Mouse (Mus musculus): Measurements from ENCODE around the gene Zbtb5. TPM values are rescaled to one million over a fixed set of nuclear protein-coding genes. Genes with fewer than 3 reads are reported as not detected.
"Not testable (repeated sequence)": the region's sequence is repeated elsewhere in the genome, so short reads cannot be mapped to it uniquely, and the experiment has no call there.

The Zbtb5 gene
- polyA plus RNA-seq, 1 experiment from 2014 or later = 43.0 TPM

DNA sequence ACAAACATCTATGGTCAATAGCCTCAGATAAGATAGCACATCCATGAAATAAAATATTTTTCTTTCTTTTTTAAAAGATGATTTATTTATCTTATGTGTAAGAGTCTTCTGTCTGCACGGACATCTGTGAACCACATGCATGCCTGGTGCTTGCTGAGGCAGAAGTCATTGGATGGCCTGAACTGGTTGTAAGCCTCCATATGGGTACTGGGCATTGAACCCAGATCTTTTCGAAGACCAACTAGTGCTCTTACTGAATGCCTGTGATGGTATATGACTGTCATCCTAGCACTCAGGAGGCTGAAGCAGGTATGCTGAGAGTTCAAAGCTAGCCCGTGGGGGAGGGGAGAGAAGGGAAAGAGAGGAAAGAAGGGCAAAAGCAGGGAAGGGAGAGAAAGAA, 14.1 kb downstream of the Zbtb5 start:
- Histone ChIP-seq H3K27ac (no peak overlapping the region), H3K4me3 (no peak overlapping the region), H3K36me3 (peaks cover 26% of the 10 kb centered on the region), H3K27me3 (ENCODE audit: low read depth, poor library complexity, severe bottlenecking) (no peaks in the 10 kb centered on the region), H3K4me1 (peaks cover 4% of the 10 kb centered on the region; the same call in 1 of the 2 replicates), H3K9me3 (replicated peaks) (no peaks in the 10 kb centered on the region)
- 83% methylated on average over 3 of the region's 3 CpGs for WGBS
- no peak for DNase-seq (ENCODE audit: low spot score)

DNA sequence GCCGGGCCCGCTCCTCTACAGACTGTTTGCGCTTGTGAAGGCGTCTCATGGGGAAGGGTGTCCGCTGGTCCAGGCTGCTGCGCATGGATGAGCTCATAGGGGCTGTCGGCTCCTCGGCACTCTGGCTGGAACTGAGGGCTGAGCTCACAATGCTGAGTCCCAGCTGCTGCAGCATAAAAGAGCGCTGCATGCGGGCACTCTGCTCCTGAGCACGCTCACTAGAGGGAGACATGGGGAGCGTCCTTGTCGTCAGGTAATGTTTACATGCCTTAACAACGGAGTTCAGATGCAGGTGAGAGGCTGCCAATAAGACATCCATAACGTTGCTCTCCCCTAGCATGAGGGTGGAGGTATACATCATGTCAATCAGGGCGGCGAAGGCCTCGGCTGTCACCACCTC, 17.4 kb downstream of the Zbtb5 start:
- no peaks in the 10 kb centered on the region for H3K9me3 ChIP-seq (replicated peaks)
- no peak overlapping the region for H3K27ac ChIP-seq
- peaks cover 4% of the 10 kb centered on the region; the same call in 1 of the 2 replicates for H3K4me1 ChIP-seq
- WGBS = 87% methylated on average over 18 of the region's 18 CpGs
- no peak for DNase-seq (ENCODE audit: low spot score)
- H3K27me3 ChIP-seq (ENCODE audit: low read depth, poor library complexity, severe bottlenecking) = no peaks in the 10 kb centered on the region
- no peak overlapping the region for H3K4me3 ChIP-seq
- H3K36me3 ChIP-seq = peaks cover 54% of the 10 kb centered on the region

DNA sequence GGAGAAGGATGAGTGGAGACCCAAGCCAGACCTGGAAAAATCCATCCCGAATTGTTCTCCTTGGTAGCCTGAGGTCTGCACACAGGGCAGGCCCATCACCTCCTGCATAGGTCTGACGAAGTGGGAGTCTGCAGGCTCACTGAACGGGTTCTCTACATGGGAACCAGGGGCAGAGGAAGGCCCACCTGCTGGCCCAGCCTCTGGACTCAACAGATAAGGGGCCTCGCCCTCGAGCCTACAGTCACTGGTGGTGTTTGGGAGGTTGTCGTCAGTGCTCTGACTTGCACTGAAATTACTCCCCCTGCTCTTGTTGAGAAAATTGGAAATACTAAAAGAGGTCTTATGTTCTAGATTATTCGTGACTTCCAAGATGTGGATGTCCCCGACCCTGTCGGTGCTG, 18.4 kb downstream of the Zbtb5 start:
- WGBS = 89% methylated on average over 9 of the region's 9 CpGs
- peaks cover 64% of the 10 kb centered on the region for H3K36me3 ChIP-seq
- H3K27ac ChIP-seq = no peak overlapping the region
- no peak overlapping the region for H3K4me3 ChIP-seq
- H3K9me3 ChIP-seq (replicated peaks) = no peaks in the 10 kb centered on the region
- DNase-seq (ENCODE audit: low spot score) = no peak
- no peaks in the 10 kb centered on the region for H3K4me1 ChIP-seq
- H3K27me3 ChIP-seq (ENCODE audit: low read depth, poor library complexity, severe bottlenecking) = no peaks in the 10 kb centered on the region

DNA sequence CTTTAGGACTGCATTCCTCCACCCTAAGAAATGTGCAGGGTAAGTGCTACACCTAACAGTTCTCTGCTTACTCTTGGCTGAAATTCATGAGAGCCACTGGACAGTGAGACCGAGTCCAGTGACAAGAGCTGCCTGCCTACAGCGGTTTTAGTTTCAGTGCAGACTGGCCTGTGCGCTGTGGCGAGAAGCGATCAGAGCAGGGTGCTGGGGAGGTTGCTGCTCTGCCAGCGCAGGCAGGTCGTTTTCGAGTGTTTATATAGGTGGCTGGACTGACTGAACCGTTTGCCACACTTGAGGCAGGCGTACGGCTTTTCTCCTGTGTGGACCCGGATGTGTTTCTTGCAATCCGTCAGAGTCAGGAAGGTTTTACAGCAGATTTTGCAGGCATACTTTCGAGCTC, 19.0 kb downstream of the Zbtb5 start:
- H3K4me1 ChIP-seq; DNase-seq (ENCODE audit: low spot score); H3K4me3 ChIP-seq; H3K27ac ChIP-seq; H3K9me3 ChIP-seq (replicated peaks); H3K27me3 ChIP-seq (ENCODE audit: low read depth, poor library complexity, severe bottlenecking): not testable (repeated sequence)
- WGBS = 85% methylated on average over 14 of the region's 14 CpGs
- H3K36me3 ChIP-seq = peaks cover 70% of the 10 kb centered on the region

DNA sequence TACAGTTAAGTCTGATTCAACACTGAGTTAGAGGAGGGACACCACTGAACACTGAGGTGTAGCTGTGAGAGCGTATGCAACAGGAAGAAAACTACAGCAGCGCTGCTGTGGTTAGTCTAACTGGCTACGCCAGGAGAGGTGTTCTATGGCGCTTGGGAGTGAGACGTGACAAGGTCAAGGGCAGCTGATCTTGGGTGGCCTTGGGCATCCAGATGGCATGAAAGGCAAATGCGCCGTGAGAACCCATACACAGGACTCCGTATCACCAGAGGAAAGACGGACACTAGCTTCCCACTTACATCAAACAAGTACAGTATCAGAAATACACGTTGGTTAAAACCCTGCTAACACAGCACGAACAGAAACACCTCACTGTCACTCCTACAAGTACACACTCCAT, 19.9 kb downstream of the Zbtb5 start:
- not testable (repeated sequence) for H3K4me3 ChIP-seq; DNase-seq (ENCODE audit: low spot score); H3K4me1 ChIP-seq; H3K27ac ChIP-seq; H3K9me3 ChIP-seq (replicated peaks); H3K27me3 ChIP-seq (ENCODE audit: low read depth, poor library complexity, severe bottlenecking)
- WGBS = 93% methylated on average over 11 of the region's 11 CpGs
- H3K36me3 ChIP-seq = peaks cover 79% of the 10 kb centered on the region

DNA sequence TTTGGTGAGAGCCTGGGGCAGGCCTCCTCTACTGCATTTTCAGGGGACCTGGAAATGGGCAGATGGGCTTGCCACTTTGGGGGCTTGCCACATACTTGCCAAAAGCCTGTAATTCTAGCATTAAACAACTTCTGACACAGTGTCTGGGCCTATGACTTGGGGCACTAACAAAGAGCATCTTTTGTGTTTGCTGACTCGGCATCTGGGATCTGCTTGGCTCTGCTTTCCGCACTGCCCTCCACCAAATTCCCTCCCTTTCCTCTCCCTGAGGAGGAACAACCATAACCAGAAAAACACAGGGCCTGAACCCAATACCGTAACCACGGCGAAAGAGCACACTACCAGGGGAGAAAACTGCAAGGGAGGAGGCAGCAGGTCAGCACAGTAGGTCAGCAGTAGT, 21.7 kb downstream of the Zbtb5 start:
- H3K27me3 ChIP-seq (ENCODE audit: low read depth, poor library complexity, severe bottlenecking) = no peaks in the 10 kb centered on the region
- H3K4me3 ChIP-seq = no peak overlapping the region
- no peaks in the 10 kb centered on the region for H3K9me3 ChIP-seq (replicated peaks)
- no peak for DNase-seq (ENCODE audit: low spot score)
- H3K4me1 ChIP-seq = no peaks in the 10 kb centered on the region
- H3K36me3 ChIP-seq = peaks cover 95% of the 10 kb centered on the region
- 94% methylated on average over 5 of the region's 5 CpGs for WGBS
- H3K27ac ChIP-seq = no peak overlapping the region

DNA sequence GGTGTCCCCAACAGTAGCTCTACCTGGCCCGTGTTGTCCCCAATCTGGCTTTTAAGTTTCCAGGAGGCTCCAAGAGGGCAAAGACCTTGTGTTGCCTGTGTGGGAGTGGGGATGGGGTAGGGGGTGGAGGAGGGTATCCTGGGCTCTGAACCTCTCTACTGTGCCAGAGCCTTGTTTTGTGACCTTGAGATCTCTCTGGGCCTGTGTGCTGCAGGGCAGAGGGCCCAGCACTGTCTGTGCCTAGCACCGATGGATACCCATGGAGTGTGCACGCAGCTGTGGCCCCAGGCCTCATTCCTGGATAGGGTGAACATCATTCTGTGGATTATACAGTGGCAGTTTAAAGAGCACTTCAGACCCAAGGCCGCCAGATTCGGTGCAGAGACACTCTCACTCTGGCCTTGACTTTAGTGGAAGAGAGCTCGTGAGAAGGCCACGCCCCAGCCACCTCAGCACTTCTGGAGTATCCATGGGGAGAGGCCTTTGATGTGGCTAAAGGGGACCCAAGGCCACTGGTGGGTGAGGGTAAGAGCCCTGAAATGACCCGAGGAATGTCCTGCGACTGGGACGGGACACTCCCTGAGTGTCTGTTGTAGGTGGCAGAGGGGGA, 29.0 kb downstream of the Zbtb5 start:
- WGBS = 83% methylated on average over 10 of the region's 10 CpGs
- Histone ChIP-seq H3K36me3 (peaks cover 49% of the 10 kb centered on the region), H3K9me3 (replicated peaks) (no peaks in the 10 kb centered on the region), H3K27me3 (ENCODE audit: low read depth, poor library complexity, severe bottlenecking) (no peaks in the 10 kb centered on the region), H3K27ac (0 out of 2 replicates have a peak overlapping the region, but pooled peaks have one; percentile 94), H3K4me3 (peak overlapping the region; percentile 88; the same call in 1 of the 2 replicates), H3K4me1 (peaks cover 38% of the 10 kb centered on the region)
- DNase-seq (ENCODE audit: low spot score) = no peak

DNA sequence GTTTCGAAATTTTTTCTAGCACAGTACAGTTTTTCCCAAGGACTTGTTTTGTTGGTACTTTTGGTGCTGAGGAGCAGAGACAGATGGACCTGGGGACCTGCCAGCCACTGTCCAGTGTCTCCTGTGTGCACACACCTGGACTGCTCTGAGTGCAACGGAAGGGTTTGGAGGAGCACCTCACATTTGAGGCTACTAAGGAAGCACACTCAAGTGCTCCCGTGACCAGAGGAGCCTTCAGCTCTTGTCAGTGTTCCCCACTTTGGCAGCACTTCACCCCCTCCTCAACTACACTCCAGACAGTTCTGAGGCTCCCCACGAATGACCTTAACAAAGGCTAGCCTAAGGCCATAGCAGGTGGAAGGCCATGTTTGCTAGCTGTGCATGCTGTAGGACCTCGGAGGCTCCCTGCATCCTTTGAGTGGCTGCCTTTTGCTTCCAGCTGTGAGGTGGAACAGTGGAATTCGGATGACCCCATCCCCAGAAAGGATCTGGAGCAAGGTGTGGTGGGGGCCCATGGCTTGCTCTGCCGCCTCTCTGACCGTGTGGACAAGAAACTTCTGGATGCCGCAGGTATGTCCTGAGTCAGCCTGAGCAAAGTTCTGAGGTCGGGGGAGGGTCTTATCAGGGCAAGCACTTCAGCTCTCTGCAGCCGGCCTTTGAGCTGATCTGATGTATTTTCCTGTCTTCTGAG, 29.6 kb downstream of the Zbtb5 start:
- Histone ChIP-seq H3K27me3 (ENCODE audit: low read depth, poor library complexity, severe bottlenecking) (no peaks in the 10 kb centered on the region), H3K9me3 (replicated peaks) (no peaks in the 10 kb centered on the region), H3K4me1 (peaks cover 38% of the 10 kb centered on the region), H3K36me3 (peaks cover 42% of the 10 kb centered on the region), H3K27ac (peak overlapping the region; percentile 94), H3K4me3 (peak overlapping the region; percentile 88)
- WGBS = 81% methylated on average over 11 of the region's 11 CpGs
- no peak for DNase-seq (ENCODE audit: low spot score)

DNA sequence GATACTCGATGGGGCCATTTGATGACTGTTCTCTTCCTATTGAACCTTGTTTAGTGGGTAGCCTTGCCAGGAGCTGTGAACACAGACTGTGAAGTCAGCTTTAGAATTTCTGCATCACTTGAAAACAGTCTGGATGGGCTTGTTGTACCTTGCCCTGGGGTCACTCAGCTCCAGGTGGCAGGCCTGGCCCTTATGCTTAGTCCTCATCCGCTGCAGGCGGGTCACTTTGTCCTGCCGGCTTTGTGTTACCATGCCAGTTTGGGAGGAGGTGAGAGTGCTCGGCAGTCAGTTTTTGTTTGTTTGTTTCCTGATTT, 30.3 kb downstream of the Zbtb5 start:
- DNase-seq (ENCODE audit: low spot score) = no peak
- Histone ChIP-seq H3K4me1 (peaks cover 38% of the 10 kb centered on the region), H3K27ac (peak overlapping the region; percentile 94), H3K4me3 (peak overlapping the region; percentile 88), H3K27me3 (ENCODE audit: low read depth, poor library complexity, severe bottlenecking) (no peaks in the 10 kb centered on the region), H3K9me3 (replicated peaks) (no peaks in the 10 kb centered on the region), H3K36me3 (peaks cover 36% of the 10 kb centered on the region)
- 27% methylated on average over 5 of the region's 5 CpGs for WGBS

DNA sequence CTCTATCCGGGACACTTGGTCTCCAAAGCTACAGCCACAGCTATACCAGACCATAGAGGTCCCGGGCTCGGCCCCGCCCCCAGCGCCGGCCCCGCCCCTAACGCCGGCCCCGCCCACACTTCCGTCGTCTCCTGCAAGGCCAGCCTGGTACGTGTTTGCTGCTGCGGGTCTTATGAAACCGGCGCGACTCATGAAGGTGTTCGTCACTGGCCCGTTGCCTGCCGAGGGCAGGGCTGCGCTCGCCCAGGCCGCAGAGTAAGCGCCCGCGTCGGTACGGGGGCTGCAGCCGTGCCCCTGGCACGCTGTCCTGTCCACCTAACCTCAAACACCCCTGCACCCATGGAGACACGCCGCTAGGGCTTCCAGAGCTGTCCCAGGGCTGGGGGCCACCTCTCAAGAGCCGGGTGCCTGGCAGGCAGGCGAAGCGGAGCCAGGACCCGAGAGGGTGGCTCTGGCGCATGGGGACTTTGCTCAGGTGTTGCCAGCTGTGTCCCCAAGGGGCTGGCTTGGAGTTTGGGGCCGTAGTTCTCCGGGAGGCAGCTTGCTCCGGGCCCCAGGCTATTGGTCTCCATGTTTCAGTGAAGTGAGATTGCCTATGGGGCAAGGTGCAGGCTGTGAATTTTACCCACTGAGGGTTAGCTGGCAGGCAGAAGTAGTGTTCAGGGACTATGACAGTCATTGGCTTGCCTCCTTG, 30.8 kb downstream of the Zbtb5 start, which contains the start of gene Grhpr:
TSS of gene Grhpr (plus strand) at position 116 of the 694 bp plus-strand sequence.
- peak; percentile 96 for DNase-seq (ENCODE audit: low spot score)
- Histone ChIP-seq H3K27ac (peak within 1 kb of the TSS; percentile 94), H3K4me1 (peaks cover 38% of the 10 kb centered on the region), H3K4me3 (peak within 1 kb of the TSS; percentile 88), H3K27me3 (ENCODE audit: low read depth, poor library complexity, severe bottlenecking) (no peaks in the 10 kb centered on the region), H3K36me3 (peaks cover 31% of the 10 kb centered on the region), H3K9me3 (replicated peaks) (no peaks in the 10 kb centered on the region)
- 1% methylated on average over 40 of the region's 40 CpGs for WGBS

DNA sequence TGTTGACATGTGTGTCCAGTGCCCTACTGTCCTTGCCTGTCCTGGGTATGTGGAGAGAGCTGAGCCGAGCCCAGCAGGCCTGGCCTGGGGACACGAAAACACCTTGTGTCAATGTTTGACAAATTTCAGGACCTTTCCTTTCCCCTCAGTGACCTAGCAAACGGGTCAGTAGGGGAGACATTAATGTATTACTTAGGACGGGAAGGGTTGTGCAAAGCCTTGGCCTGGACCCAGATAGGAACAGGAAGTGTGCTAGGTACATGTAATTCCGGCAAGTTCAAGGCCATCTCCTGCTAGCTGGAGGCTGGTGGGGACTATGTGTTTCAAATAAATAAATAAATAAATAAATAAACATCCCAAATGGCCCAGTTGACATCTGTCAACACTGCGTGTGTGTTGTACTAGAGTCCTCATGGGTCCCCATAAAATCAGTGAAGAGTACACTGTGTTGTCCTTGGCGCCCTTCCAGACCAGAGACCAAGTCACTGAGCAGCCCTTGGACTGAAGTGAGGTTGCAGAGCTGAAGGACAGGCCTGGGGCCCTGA, 32.3 kb downstream of the Zbtb5 start:
- no peaks in the 10 kb centered on the region for H3K27me3 ChIP-seq (ENCODE audit: low read depth, poor library complexity, severe bottlenecking)
- no peak for DNase-seq (ENCODE audit: low spot score)
- no peak overlapping the region for H3K4me3 ChIP-seq
- no peak overlapping the region for H3K27ac ChIP-seq
- H3K4me1 ChIP-seq = peaks cover 36% of the 10 kb centered on the region
- H3K9me3 ChIP-seq (replicated peaks) = no peaks in the 10 kb centered on the region
- H3K36me3 ChIP-seq = peaks cover 15% of the 10 kb centered on the region
- 76% methylated on average over 7 of the region's 7 CpGs for WGBS

DNA sequence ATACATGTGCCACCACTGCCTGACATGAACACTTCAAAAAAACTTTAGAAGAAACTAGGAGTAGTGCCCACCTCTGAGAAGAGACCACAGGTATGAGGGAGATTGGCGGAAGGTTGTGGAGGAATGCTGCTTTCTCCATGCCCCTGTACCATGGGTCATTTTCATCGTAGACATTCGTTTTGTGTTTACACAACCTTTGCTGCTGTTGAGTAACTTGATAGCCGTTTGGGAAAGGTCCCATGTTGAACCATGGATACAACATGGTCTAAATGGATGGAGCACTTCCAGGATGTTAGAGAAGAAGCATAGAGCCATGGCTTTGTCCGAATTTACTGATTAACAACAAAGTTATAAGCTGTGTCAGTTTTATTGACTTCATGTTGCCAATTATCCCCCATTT, 34.0 kb downstream of the Zbtb5 start:
- no peak overlapping the region for H3K4me3 ChIP-seq
- H3K27ac ChIP-seq = no peak overlapping the region
- no peaks in the 10 kb centered on the region for H3K9me3 ChIP-seq (replicated peaks)
- 83% methylated on average over 5 of the region's 5 CpGs for WGBS
- no peaks in the 10 kb centered on the region for H3K27me3 ChIP-seq (ENCODE audit: low read depth, poor library complexity, severe bottlenecking)
- H3K36me3 ChIP-seq = no peaks in the 10 kb centered on the region
- peaks cover 38% of the 10 kb centered on the region for H3K4me1 ChIP-seq
- no peak for DNase-seq (ENCODE audit: low spot score)

Measured in limb, embryonic 10.5 days (tissue).